Mouse (Mus musculus): ENCODE data around the gene Sumo1.
A peak's percentile ranks its signal among the peaks of the same experiment; 100 is the strongest.
"Not testable (repeated sequence)": the region's sequence is repeated elsewhere in the genome, so short reads cannot be mapped to it uniquely, and the experiment has no call there.

Sumo1 gene

DNA sequence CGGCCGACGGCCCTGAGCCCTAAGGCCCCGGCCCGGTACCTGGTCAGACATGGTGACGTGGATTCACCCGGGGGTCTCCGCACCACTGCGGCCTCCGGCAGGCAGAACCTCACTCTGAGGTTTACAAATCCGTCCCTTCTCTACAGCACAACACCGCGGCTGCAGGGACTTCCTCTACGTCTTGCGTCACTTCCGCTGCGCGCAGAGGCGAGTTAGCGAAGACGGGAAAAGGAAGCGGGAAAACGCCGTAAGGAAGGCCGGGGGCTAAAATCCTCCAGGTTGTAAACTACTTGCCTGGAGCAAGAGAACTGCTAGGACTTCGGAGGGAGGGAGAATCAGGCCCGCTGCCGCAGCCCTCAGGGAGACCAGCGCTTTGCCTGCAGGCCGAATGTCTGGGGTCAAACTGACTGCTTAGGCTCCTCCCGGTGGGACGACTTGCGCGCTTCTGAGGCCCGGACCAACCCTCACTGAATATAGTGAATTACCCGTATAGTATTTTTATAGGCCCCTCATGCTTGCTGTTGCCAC lies at the start of gene Sumo1:
Gene Sumo1, minus strand, starts transcription at position 194 of the 528 bp plus-strand sequence.
- DNase-seq (ENCODE audit: low read depth, low spot score) = peak; percentile 93

- peak; percentile 38 for DNase-seq (ENCODE audit: low read depth, low spot score)
Observed at GRCm38 (mm10) chr1:59719900-59720299, 49.3 kb upstream of the Sumo1 start.

GRCm38 (mm10) chr1:59701766-59702165 lies 31.1 kb upstream of the Sumo1 start:
- DNase-seq (ENCODE audit: low read depth, low spot score) = no peak

GRCm38 (mm10) chr1:59698207-59698606 lies 27.6 kb upstream of the Sumo1 start:
- DNase-seq (ENCODE audit: low read depth, low spot score) = no peak

DNA sequence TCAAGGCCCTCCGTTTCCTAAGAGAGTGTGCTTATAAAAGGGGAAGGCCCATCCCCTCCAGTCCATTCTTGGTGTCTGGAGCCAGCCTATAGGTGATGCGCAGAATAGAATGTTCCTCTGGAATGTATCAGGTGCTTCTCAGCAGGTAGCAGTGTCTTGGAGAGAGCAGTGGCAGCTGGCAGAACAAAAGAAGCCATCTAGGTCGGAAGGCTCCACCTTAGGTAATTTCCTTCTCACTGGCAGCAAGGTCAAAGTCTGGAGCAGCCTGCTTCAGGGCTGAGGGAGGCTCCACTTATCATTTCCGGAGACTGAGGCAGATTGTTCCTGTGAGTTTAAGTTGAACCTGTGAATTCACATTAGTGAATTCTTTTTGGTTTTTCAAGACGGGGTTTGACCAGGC lies 27.1 kb upstream of the Sumo1 start:
- DNase-seq (ENCODE audit: low read depth, low spot score) = no peak

DNA sequence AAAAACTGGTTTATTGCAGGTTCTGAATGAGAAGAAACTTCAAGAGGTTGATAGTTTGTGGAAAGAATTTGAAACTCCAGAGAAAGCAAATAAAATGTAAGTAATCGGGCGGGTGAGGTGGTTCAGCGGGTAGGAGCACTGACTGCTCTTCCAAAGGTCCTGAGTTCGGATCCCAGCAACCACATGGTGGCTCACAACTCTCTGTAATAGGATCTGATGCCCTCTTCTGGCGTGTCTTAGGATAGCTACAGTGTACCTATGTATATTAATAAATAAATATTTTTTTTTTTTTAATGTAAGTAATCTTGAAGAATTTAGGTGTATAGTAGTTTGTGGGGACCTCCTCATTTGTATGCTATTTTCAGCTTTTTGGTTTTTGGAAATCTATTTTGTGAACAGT lies 19.8 kb upstream of the Sumo1 start:
- no peak for DNase-seq (ENCODE audit: low read depth, low spot score)

DNA sequence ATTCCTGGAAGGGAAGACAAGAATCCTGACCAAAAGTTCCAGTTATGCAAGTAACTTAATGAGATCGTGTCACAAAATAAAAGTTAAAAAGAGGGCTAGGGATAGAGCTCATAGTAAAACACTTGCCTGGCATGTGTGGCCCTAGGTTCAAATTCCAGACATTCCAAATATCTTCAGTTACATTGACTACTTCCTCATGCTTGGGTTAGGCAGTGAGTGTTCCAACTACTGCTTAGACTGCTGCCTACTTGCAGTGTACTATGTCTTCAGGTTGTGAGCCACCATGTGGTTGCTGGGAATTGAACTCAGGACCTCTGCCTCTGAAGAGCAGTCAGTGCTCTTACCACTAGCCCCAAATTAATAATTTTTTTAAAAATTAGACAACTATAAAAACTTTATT lies 16.9 kb upstream of the Sumo1 start:
- DNase-seq (ENCODE audit: low read depth, low spot score) = no peak

DNA sequence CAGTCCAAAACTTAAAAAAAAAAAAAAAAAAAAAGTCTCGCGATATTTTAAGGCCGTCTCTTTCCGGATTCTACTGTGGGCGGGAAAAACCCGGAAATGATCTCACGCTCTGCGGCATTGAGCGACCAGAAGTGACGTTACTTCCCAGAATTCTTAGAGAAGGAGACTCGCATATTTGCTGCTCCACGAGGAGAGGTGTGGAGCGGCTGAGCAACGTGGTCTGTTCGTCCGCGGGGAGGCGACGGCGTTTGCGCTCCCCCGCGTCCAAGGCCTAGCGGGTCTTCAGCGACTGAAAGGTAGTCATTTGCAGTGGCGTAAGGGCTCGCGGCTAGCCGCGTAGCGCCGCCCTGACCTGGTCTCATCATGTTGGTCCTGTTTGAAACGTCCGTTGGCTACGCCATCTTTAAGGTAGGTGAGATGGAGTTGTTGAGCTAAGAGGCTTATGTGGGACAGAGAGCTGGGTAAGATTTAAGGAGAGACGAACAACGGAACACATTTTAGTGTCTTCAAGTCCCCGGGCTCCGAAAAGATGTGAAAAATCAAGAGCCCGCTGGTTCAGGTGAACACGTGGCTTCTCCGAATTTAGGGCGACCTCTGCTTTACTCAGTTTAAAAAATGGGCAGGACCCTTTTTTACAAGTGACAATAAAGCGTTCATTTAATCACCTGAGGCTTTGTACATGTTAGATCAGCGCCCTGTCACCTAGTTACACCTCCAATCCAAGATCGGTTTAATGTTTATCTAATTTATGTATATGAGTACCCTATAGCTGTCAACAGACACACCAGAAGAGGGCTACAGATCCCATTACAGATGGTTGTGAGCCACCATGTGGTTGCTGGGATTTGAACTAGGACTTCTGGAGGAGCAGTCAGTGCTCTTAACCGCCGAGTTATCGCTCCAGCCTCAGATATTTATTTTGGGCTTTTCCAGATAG lies 14.5 kb upstream of the Sumo1 start, which contains the start of gene Nop58:
Gene Nop58, plus strand, starts transcription at position 153 of the 937 bp plus-strand sequence.
- DNase-seq (ENCODE audit: low read depth, low spot score) = peak; percentile 97

- peak; percentile 16 for DNase-seq (ENCODE audit: low read depth, low spot score)
Observed at GRCm38 (mm10) chr1:59683926-59684818, 13.5 kb upstream of the Sumo1 start.

GRCm38 (mm10) chr1:59673661-59674060 lies 3.0 kb upstream of the Sumo1 start:
- no peak for DNase-seq (ENCODE audit: low read depth, low spot score)

DNA sequence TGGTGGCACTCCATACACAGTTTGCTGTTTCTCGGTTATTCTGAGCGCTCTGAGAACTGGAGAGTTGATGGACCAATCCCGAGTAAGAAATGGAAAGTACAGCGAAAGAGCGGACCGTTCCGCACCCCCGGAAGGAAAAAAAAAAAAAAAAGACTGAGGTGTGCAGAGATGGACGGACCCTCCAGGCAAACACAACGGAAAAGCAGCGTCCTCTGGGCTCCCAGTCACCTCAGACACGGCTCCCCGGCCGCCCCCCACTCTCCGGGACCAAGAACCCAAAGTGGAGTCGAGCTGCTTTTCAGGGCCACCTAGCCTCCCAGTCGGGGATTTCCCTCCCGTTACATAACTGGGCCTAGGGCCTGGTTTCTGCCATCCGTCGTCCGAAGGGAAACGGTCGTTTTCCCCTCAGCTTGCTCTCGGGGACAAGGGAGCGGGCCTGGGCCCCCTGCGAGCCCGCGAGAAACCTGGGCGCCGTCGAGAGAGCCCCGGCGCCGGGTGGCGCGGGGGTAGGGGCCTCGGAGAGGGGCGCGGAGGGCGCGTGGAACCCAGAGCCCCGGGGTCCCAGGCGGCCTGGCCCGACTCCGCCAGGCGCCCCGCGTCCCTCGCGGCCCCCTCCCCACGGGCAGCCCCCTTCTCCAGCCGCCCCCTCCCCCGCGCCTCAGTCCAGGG lies 538 bp downstream of the Sumo1 start:
- peak; percentile 26 for DNase-seq (ENCODE audit: low read depth, low spot score)

DNA sequence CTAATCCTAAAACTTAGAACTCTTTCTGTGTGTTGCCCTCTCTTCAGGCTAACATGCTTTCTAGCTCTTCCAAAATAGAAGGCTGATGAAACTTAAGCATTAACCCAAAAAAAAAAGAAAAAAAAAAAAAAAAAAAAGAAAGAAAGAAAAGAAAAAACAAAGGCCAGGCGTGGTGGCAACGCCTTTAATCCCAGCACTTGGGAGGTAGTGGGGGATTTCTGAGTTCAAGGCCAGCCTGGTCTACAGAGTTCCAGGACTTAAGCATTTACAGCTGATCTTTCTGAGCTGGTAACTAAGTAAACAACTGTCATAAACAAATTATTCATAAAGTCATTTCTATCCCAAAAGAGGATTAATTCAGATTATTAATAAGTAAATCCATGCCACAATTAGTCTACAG lies 1.8 kb downstream of the Sumo1 start:
- no peak for DNase-seq (ENCODE audit: low read depth, low spot score)

DNA sequence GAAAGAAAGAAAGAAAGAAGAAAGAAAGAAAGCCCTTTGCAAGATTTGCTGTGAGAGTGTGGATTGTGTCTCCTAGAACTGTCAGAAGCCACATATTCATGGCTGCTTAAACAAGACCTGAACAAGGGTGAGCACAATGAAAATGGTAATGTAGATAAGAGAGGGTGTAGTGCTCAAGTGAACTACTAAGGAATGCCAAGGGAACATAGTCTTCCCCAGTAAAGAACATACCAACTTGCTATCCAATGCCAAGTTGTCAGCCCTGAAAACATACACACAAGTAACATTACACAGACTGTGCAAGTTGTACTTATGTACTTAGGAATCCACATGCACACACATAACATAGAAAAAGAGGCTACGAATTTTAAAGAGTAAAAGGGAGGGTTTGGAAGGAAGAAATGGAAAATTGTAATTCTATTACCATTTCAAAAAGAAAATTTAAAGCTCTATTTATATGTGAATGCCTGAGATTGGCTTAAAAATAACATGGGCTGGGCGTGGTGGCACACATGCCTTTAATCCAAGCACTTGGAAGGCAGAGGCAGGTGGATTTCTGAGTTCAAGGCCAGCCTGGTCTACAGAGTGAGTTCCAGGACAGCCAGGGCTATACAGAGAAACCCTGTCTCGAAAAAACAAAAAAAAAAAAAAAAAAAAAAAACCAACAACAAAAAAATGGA lies 7.0 kb downstream of the Sumo1 start:
- DNase-seq (ENCODE audit: low read depth, low spot score) = no peak

GRCm38 (mm10) chr1:59656244-59657171 lies 14.1 kb downstream of the Sumo1 start:
- DNase-seq (ENCODE audit: low read depth, low spot score) = no peak

DNA sequence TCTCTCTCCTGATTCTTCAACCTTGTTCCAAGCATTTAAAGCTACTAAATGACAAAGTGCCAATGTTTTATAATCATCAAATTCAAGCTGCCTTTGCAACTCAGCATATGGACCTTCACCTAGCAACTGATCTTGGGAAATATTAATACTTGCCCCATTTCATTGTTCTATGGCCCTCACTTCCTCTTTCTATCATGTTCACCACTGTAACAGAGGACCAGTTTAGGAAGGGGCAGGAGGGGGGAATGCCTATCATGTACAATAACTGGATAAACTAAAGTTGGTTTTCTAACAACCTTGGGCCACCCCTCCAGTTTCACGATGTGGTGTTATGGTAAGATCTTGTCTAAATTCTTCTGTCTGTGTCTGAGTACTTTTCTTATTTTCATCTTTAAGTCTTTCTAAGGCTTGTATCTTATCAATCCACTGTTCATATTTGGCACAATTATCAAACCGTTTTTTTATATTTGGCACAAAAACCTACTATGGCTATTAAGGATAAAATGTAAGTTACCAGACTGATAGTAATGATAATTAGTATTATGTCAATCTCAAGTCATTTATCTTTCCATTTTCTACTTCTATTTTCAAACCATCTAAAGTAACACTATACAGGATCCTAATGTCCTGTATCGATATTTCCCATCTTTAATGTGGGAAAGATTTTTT lies 17.3 kb downstream of the Sumo1 start:
- no peak for DNase-seq (ENCODE audit: low read depth, low spot score)

GRCm38 (mm10) chr1:59651201-59651819 lies 19.3 kb downstream of the Sumo1 start:
- DNase-seq (ENCODE audit: low read depth, low spot score) = no peak

DNA sequence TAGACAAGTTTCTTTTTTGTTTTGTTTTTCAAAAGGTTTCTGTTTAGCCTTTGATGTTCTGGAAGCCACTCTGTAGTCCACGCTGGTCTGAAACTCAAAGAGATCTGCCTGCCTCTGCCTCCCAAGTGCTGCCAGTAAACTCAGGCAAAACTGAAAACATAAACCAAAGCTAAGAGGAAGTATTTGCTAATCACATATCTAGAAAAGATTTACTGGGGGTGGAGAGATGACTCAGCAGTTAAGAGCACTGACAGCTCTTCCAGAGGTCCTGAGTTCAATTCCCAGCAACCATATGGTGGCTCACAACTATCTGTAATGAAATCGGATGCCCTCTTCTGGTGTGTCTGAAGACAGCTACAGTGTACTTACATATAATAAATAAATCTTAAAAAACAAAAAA lies 24.1 kb downstream of the Sumo1 start:
- DNase-seq (ENCODE audit: low read depth, low spot score) = not testable (repeated sequence)

DNA sequence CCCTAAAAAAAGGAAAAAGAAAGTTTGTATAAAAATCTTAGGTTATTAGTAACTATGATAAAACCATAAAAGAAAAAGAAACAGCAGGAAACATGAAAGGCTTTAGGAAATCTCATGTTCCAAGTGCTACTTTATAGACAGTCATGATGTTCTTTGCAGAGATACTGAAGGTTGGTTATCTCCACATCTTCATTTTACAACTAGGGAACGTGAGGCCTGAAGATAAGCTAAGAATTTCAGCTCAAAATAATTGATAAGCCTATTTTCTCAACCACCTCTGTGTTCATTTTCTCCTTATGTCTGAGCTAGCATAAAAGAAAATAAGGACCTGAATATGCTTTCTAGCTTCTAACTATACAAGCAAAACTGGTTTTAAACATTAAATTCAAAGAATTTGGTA lies 28.1 kb downstream of the Sumo1 start:
- DNase-seq (ENCODE audit: low read depth, low spot score) = no peak

DNA sequence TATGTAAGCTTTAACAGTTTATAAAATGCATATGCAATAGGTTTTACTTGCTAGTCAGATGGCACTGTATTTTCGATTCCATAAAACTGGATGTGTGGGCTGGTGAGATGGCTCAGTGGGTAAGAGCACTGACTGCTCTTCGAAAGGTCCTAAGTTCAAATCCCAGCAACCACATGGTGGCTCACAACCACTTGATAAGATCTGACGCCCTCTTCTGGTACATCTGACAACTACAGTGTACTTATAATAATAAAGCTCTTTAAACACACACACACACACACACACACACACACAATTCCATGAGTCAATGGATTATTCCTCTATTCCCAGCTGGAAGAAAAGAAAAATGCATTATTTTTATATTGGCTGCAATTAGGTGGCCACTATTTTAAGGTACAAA lies 32.3 kb downstream of the Sumo1 start:
- no peak for DNase-seq (ENCODE audit: low read depth, low spot score)
